Mouse (Mus musculus) midbrain, postnatal 0 days (tissue): ENCODE measurements around the gene Nup214. TPM values are rescaled to one million over a fixed set of nuclear protein-coding genes. Genes with fewer than 3 reads are reported as not detected.

ENCODE experiments used
- ATAC-seq: fragments of 200-750 bp; cut with Nextera tagmentation; 2 replicates; pipeline ENCODE4 v1.8.0; 2017; ENCODE audit warnings: moderate number of reproducible peaks, mild to moderate bottlenecking, moderate TSS enrichment, moderate library complexity; ENCODE audit not compliant: low FRiP score
- DNase-seq: peaks from one replicate; pipeline ENCODE4 v3.0.0-alpha.2; 2015; ENCODE audit warnings: low spot score
- H3K27ac ChIP-seq: fragments of 300-500 bp; sonication (generic); 2 replicates; pipeline ENCODE4 v1.5.1; 2014; ENCODE audit warnings: low read depth, mild to moderate bottlenecking, low read length, mixed read lengths
- H3K27me3 ChIP-seq: fragments of 300-500 bp; sonication (generic); 2 replicates; pipeline ENCODE4 v1.6.1; 2014; ENCODE audit warnings: low read length, control low read depth, mixed read lengths; ENCODE audit not compliant: insufficient read depth
- H3K36me3 ChIP-seq: fragments of 300-500 bp; sonication (generic); 2 replicates; pipeline ENCODE4 v1.6.1; 2014; ENCODE audit warnings: low read length, control low read depth, mixed read lengths; ENCODE audit not compliant: insufficient read depth
- H3K4me1 ChIP-seq: fragments of 300-500 bp; sonication (generic); 2 replicates; pipeline ENCODE4 v1.6.1; 2014; ENCODE audit warnings: mild to moderate bottlenecking, control low read depth, antibody characterized with exemption, low read length, mixed read lengths; ENCODE audit not compliant: insufficient read depth
- H3K4me2 ChIP-seq: fragments of 300-500 bp; sonication (generic); 2 replicates; pipeline ENCODE4 v1.6.1; 2014; ENCODE audit warnings: low read depth, mild to moderate bottlenecking, low read length, mixed read lengths; ENCODE audit not compliant: poor library complexity, severe bottlenecking
- H3K4me3 ChIP-seq: fragments of 300-500 bp; sonication (generic); 2 replicates; pipeline ENCODE4 v1.5.1; 2014; ENCODE audit warnings: low read depth, mild to moderate bottlenecking, low read length, moderate library complexity
- H3K9ac ChIP-seq: fragments of 300-500 bp; sonication (generic); replicated peaks from 2 replicates; pipeline ENCODE4 v1.6.1; 2014; ENCODE audit warnings: mild to moderate bottlenecking, low read length, moderate library complexity, mixed read lengths; ENCODE audit not compliant: poor library complexity, severe bottlenecking
- H3K9me3 ChIP-seq: fragments of 300-500 bp; sonication (generic); 2 replicates; pipeline ENCODE4 v1.6.1; 2016; ENCODE audit warnings: low read length, control low read depth
- CTCF ChIP-seq: IDR thresholded peaks from 2 replicates; pipeline ENCODE4 v1.5.1; 2016; ENCODE audit warnings: antibody characterized with exemption, mild to moderate bottlenecking
- WGBS: fragments of 180-500 bp; shearing (Covaris S2); extraction: QIAGEN DNeasy Blood & Tissue Kit; methylation state at CpG from one replicate; pipeline ENCODE4 v1.1.7; 2014; 5-methylcytosine and 5-hydroxymethylcytosine counted together
- polyA plus RNA-seq: library from polyadenylated mRNA; unstranded; fragments of >200 nt; fragmentation: Nextera tagmentation; extraction: Ambion mirVana; gene quantifications from 2 replicates; pipeline ENCODE4 v1.2.1, GENCODE M21; 2015
- total RNA-seq: library from RNA; depleted of rRNA; stranded (reverse); fragments of >200 nt; gene quantifications from 2 replicates; pipeline ENCODE4 v1.2.3, GENCODE M21; 2014

The Nup214 gene
- total and polyA plus RNA-seq, 2 experiments from 2014 or later: 29.0 to 67.0 TPM

DNA sequence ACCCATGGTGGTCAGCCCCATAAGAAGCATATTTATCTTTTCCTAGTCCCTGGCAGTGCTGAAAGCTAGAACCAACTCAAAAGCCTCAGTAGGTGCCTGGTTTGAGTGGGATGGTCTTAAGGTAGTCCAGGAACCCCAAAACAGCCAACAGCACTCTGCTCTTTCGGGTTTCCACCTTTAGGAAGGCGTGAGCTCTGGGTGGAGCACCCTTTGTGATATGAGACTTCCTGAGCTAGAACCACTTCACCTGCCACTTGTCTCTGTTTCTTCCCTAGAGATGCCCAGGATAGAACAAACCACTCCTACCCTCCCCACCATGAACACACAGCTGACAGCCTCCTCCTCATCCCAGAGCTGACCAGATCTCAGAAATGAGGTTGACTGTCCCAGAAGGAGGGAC lies 83.1 kb downstream of the Nup214 start:
- Histone ChIP-seq H3K9me3 (no peaks in the 10 kb centered on the region), H3K27me3 (no peaks in the 10 kb centered on the region), H3K9ac (no peak overlapping the region), H3K4me2 (no peak overlapping the region), H3K4me1 (no peaks in the 10 kb centered on the region), H3K4me3 (no peak overlapping the region), H3K27ac (no peak overlapping the region), H3K36me3 (peaks cover 3% of the 10 kb centered on the region)
- ATAC-seq: no peak
- WGBS: 93% methylated on average over 2 of the region's 2 CpGs
- TF ChIP-seq CTCF: no peak
- no peak for DNase-seq

DNA sequence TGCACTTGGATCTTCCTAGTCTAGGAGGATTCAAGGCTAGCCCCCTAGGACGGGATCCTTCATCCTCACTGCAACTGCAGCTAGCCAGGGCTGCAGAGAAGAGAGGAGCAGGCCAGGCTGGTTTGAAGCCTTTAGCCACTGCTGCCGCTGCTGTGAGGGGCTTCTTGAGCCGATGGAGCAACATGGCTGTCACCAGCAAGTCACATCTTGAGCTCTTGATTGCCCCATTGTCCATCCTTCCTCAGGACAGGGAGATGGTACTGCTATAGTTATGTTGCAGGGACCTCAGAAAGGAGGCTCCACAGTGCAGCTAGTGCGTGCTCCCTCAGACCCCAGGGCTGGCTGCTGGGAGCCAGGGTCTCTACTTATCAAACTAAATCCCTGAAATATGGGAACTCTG lies 83.6 kb downstream of the Nup214 start:
- Histone ChIP-seq H3K9me3 (no peaks in the 10 kb centered on the region), H3K9ac (no peak overlapping the region), H3K4me2 (no peak overlapping the region), H3K36me3 (no peaks in the 10 kb centered on the region; the same call in 1 of the 2 replicates), H3K4me3 (no peak overlapping the region), H3K27ac (no peak overlapping the region), H3K27me3 (no peaks in the 10 kb centered on the region), H3K4me1 (no peaks in the 10 kb centered on the region)
- TF ChIP-seq CTCF: no peak
- WGBS: 82% methylated on average over 4 of the region's 4 CpGs
- ATAC-seq: no peak
- DNase-seq: no peak

DNA sequence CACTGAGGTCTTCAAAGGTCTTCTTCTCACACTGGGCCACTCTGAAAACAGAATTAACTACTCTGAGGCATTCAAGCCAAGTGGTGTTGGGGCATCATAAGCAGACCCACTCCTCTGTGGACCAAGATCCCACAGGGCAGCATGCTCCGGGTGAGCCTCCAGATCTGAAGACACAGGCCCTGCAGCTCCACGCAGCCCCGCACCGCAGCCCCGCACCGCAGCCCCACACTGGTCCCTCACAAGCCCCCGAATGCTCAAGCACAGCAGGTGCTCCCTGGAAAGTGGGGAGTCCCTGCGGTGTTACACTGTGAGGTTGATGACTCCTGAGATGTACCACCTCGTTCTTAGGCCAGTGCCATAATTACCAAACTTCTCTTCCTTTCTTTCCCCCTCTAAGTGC lies 84.0 kb downstream of the Nup214 start:
- TF ChIP-seq CTCF: no peak
- DNase-seq: no peak
- no peak overlapping the region for H3K4me2 ChIP-seq
- H3K4me3 ChIP-seq: no peak overlapping the region
- H3K36me3 ChIP-seq: no peaks in the 10 kb centered on the region; the same call in 1 of the 2 replicates
- 74% methylated on average over 9 of the region's 9 CpGs for WGBS
- H3K27ac ChIP-seq: no peak overlapping the region
- no peaks in the 10 kb centered on the region for H3K27me3 ChIP-seq
- no peaks in the 10 kb centered on the region for H3K4me1 ChIP-seq
- ATAC-seq: no peak
- H3K9me3 ChIP-seq: no peaks in the 10 kb centered on the region
- no peak overlapping the region for H3K9ac ChIP-seq

DNA sequence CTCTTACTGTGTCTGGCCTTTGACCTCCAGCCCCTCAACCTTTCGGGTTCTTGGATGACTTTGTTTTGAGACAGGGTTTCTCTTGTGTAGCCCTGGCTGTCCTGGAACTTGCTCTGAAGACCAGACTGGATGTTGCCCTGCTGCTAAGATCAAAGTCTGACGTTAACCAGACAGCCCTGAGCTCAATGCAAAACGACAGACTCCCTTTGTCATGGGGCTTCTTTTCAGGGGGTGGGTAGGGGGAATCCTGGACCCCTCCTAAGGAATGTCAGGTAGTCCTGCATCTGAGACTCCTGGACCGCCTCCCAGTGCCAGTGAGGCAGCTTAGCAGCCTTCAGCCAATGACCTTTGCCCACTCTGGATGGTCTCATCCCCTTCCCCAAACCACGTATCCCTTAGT lies 84.5 kb downstream of the Nup214 start:
- Histone ChIP-seq H3K36me3 (no peaks in the 10 kb centered on the region; the same call in 1 of the 2 replicates), H3K9ac (no peak overlapping the region), H3K4me1 (no peaks in the 10 kb centered on the region), H3K27ac (no peak overlapping the region), H3K4me3 (no peak overlapping the region), H3K9me3 (no peaks in the 10 kb centered on the region), H3K4me2 (no peak overlapping the region), H3K27me3 (no peaks in the 10 kb centered on the region)
- no peak for TF ChIP-seq CTCF
- no peak for DNase-seq
- ATAC-seq: no peak
- 44% methylated on average over 5 of the region's 5 CpGs for WGBS

DNA sequence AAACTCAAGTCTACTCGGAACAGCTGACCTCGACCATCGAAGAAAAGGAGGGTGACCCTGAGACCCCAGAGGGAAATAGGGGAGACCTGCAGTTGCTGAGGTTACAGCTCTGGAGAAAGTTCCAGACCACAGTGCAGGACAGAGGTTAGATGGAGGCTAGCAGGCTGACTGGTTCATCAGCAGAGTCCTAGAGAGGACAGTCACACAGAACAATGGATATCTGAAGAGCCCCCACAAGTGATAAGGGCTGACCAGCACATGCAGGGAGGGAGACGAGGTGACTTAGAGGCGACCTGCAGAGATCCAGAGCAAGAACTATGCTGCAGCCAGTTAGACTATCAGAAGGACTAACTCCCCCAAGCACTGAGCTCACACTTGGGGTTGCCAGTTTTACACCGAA lies 85.4 kb downstream of the Nup214 start:
- no peaks in the 10 kb centered on the region for H3K27me3 ChIP-seq
- H3K36me3 ChIP-seq: no peaks in the 10 kb centered on the region
- no peak overlapping the region for H3K4me3 ChIP-seq
- no peak for TF ChIP-seq CTCF
- DNase-seq (no peak), ATAC-seq (no peak)
- no peak overlapping the region for H3K27ac ChIP-seq
- H3K4me2 ChIP-seq: no peak overlapping the region
- H3K4me1 ChIP-seq: no peaks in the 10 kb centered on the region
- H3K9me3 ChIP-seq: no peaks in the 10 kb centered on the region
- 78% methylated on average over 6 of the region's 6 CpGs for WGBS
- H3K9ac ChIP-seq: no peak overlapping the region

DNA sequence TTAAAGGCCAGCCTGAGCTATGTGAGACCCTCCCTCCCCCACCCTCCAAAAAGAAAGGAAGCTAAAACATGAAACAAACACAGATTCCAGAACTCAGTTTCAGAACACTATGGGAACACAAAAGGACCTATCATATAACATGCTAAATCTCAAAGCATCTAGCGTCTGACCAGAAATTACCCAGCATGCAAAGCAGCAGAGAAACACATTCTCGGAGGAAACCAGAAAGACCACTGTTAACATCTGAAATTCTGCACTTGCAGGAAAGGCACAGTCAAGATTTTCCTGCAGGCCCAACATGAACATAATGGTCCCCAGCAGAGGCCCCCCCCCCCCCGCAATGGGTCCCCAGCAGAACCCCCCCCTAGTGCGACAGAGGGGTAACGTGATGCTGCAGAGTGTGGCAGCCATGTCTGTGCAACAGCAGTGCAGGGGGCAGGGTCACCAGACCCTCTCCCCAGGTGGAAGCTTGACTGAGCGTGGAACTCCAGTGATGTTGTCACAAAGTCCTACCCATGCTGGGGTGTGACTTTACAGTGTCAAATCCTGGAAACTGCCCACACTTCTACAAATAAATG lies 86.1 kb downstream of the Nup214 start:
- Histone ChIP-seq H3K4me3 (no peak overlapping the region), H3K27me3 (no peaks in the 10 kb centered on the region), H3K4me1 (no peaks in the 10 kb centered on the region), H3K9me3 (no peaks in the 10 kb centered on the region), H3K27ac (no peak overlapping the region), H3K4me2 (no peak overlapping the region), H3K9ac (no peak overlapping the region), H3K36me3 (no peaks in the 10 kb centered on the region)
- no peak for ATAC-seq
- 61% methylated on average over 6 of the region's 6 CpGs for WGBS
- no peak for DNase-seq
- TF ChIP-seq CTCF: no peak
